Comparison of ENCODE assay signal across 8 mouse cellular contexts in the genomic region with DNA sequence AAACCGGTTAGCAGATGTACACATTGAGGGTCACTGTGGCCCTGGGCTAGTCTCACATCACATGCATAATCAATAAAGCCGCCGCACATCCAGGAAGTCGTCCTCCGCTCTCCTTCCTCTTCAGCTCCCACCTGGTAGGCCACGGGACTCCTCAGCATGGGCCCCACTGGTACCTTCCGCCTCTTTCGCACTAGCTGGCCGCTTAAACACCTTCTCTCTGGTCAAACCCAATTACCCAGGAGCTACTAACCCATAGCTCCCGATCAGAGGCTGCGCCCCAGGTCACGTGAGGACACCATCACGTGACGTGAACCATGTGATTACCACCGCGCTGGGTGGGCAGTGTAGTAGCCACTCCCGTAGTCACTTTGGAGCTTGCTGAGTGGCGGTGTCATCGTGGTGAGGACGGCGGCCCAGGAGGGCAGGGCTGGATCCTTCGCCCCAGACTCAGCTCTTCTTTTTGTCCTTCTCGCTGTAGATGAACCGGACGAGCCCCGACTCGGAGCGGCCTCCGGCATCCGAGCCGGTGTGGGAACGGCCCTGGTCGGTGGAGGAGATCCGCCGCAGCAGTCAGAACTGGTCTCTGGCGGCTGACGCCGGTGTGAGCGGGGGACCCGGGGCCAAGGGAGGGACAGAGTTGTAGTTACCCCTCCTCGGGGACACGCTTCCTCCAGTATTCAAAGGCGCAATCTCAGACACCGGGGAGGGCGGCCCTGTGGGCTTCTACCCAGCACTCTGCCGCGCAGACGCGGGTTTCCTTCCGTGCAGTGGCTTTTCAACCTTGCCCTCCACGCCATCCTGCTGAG. TPM values are rescaled to one million over a fixed set of nuclear protein-coding genes. Genes with fewer than 3 reads are reported as not detected.
A peak's percentile ranks its signal among the peaks of the same experiment; 100 is the strongest.
DNase-seq lines count a peak whose midpoint lies in the region; ATAC-seq and TF ChIP-seq lines count a peak whose summit lies in the region.

TSS of gene Washc2 (plus strand) at position 310 of the 806 bp plus-strand sequence.

- peaks cover 18% of the 10 kb centered on the region for H3K79me2 ChIP-seq in C2C12 (ENCODE audit: control insufficient read depth, insufficient read depth)
- H3K79me2 ChIP-seq in liver, adult 2 months (ENCODE audit: control insufficient read depth, insufficient read depth, low read length): no peaks in the 10 kb centered on the region
- peaks cover 14% of the 10 kb centered on the region for H3K79me2 ChIP-seq in myocyte (ENCODE audit: control insufficient read depth, insufficient read depth)

- no peaks in the 10 kb centered on the region for H3K9me3 ChIP-seq in erythroblast, embryonic 14.5 days (ENCODE audit: control insufficient read depth, low read length)
- no peaks in the 10 kb centered on the region for H3K9me3 ChIP-seq in heart, embryonic 11.5 days (replicated peaks; ENCODE audit: control insufficient read depth, low read length)
- no peaks in the 10 kb centered on the region for H3K9me3 ChIP-seq in kidney, embryonic 16.5 days (ENCODE audit: low read length)

- peak within 1 kb of the TSS; percentile 80 for H3K4me3 ChIP-seq in C2C12 (ENCODE audit: insufficient read depth, poor library complexity, severe bottlenecking)
- H3K4me3 ChIP-seq in erythroblast, embryonic 14.5 days (replicated peaks): peak within 1 kb of the TSS; percentile 78
- H3K4me3 ChIP-seq in heart, embryonic 11.5 days (ENCODE audit: low read depth, low read length): peak within 1 kb of the TSS; percentile 76
- peak within 1 kb of the TSS; percentile 68 for H3K4me3 ChIP-seq in kidney, embryonic 16.5 days (ENCODE audit: low read length)
- H3K4me3 ChIP-seq in liver, adult 2 months (ENCODE audit: insufficient read depth, low read depth, low read length): peak within 1 kb of the TSS; percentile 90
- H3K4me3 ChIP-seq in myocyte: peak within 1 kb of the TSS; percentile 80

- peaks cover 22% of the 10 kb centered on the region for H3K4me1 ChIP-seq in erythroblast, embryonic 14.5 days (ENCODE audit: control insufficient read depth)
- peaks cover 5% of the 10 kb centered on the region for H3K4me1 ChIP-seq in heart, embryonic 11.5 days (ENCODE audit: control insufficient read depth, insufficient read depth, low read length)
- peaks cover 16% of the 10 kb centered on the region for H3K4me1 ChIP-seq in kidney, embryonic 16.5 days (ENCODE audit: insufficient read depth, low read length)
- H3K4me1 ChIP-seq in liver, adult 2 months (ENCODE audit: control insufficient read depth, insufficient read depth, low read length): peaks cover 3% of the 10 kb centered on the region; the same call in 1 of the 2 replicates

- H3K79me3 ChIP-seq in C2C12 (ENCODE audit: low read depth): peaks cover 2% of the 10 kb centered on the region

- no peak for TF ChIP-seq POLR2A in brain, embryonic 14.5 days (IDR thresholded peaks at IDR 0.05; ENCODE audit: borderline replicate concordance, extremely low read depth, insufficient read depth, insufficient read length, poor library complexity, severe bottlenecking)
- TF ChIP-seq POLR2A in liver, adult 2 months (IDR thresholded peaks at IDR 0.05; ENCODE audit: extremely low read depth, insufficient read depth, low read length): peak; percentile 77
- peak; percentile 86 for TF ChIP-seq POLR2A in myocyte (IDR thresholded peaks at IDR 0.05; ENCODE audit: insufficient read length, low read depth)

- WGBS in heart, embryonic 11.5 days (ENCODE audit: insufficient replicate concordance): under 1% methylated on average over 51 of the region's 51 CpGs
- WGBS in kidney, embryonic 16.5 days: under 1% methylated on average over 51 of the region's 51 CpGs
- WGBS in liver, adult 2 months: under 1% methylated on average over 51 of the region's 51 CpGs

- peak; percentile 98 for DNase-seq in brain, embryonic 14.5 days (ENCODE audit: low read depth)
- peak; percentile 88 for DNase-seq in liver, adult 2 months (ENCODE audit: extremely low read depth, low read depth, low spot score)
- peak; percentile 97 for DNase-seq in splenic B cell, adult 2 months (ENCODE audit: low read depth, low spot score)

- H3ac ChIP-seq in C2C12 (ENCODE audit: control insufficient read depth, insufficient read length, low read depth) (peak within 1 kb of the TSS; percentile 92), myocyte (ENCODE audit: control insufficient read depth, insufficient read length) (peak within 1 kb of the TSS; percentile 33)

- TF ChIP-seq CTCF in C2C12 (IDR thresholded peaks at IDR 0.05; ENCODE audit: control insufficient read depth, insufficient read depth, insufficient read length): no peak
- TF ChIP-seq CTCF in brain, embryonic 14.5 days (IDR thresholded peaks at IDR 0.05; ENCODE audit: borderline replicate concordance, extremely low read depth, insufficient read depth, insufficient read length): no peak
- no peak for TF ChIP-seq CTCF in liver, adult 2 months (IDR thresholded peaks at IDR 0.05; ENCODE audit: low read depth, low read length)

- H3K36me3 ChIP-seq in C2C12 (ENCODE audit: control insufficient read depth, insufficient read depth) (peaks cover 13% of the 10 kb centered on the region), myocyte (ENCODE audit: control insufficient read depth, insufficient read depth) (peaks cover 9% of the 10 kb centered on the region)
- H3K36me3 ChIP-seq in erythroblast, embryonic 14.5 days (ENCODE audit: control insufficient read depth): no peaks in the 10 kb centered on the region; the same call in 1 of the 2 replicates
- H3K36me3 ChIP-seq in heart, embryonic 11.5 days (ENCODE audit: control insufficient read depth, insufficient read depth, low read length): no peaks in the 10 kb centered on the region
- peaks cover 4% of the 10 kb centered on the region; the same call in 1 of the 2 replicates for H3K36me3 ChIP-seq in kidney, embryonic 16.5 days (ENCODE audit: insufficient read depth, low read length)
- H3K36me3 ChIP-seq in liver, adult 2 months (ENCODE audit: control insufficient read depth, insufficient read depth, low read length): peaks cover 21% of the 10 kb centered on the region
- peaks cover 12% of the 10 kb centered on the region for H3K36me3 ChIP-seq in splenic B cell, adult 2 months (ENCODE audit: control insufficient read depth, insufficient read depth, low read length, poor library complexity, severe bottlenecking)

- H3K9ac ChIP-seq in heart, embryonic 11.5 days (ENCODE audit: low read depth, low read length): peak within 1 kb of the TSS; percentile 86
- peak within 1 kb of the TSS; percentile 84 for H3K9ac ChIP-seq in kidney, embryonic 16.5 days (replicated peaks; ENCODE audit: low read length)
- H3K9ac ChIP-seq in liver, adult 2 months (ENCODE audit: low read depth, low read length): peak within 1 kb of the TSS; percentile 90

- peak within 1 kb of the TSS; percentile 60 for H3K4me2 ChIP-seq in heart, embryonic 11.5 days
- H3K4me2 ChIP-seq in kidney, embryonic 16.5 days (replicated peaks; ENCODE audit: low read depth, low read length): peak within 1 kb of the TSS; percentile 81
- peak within 1 kb of the TSS; percentile 97 for H3K4me2 ChIP-seq in myocyte (ENCODE audit: low read depth)

- peak within 1 kb of the TSS; percentile 74 for H3K27ac ChIP-seq in heart, embryonic 11.5 days (ENCODE audit: low read depth, low read length)
- H3K27ac ChIP-seq in kidney, embryonic 16.5 days (ENCODE audit: low read length): peak within 1 kb of the TSS; percentile 85
- peak within 1 kb of the TSS; percentile 85 for H3K27ac ChIP-seq in liver, adult 2 months (replicated peaks; ENCODE audit: insufficient read depth, low read depth, low read length)

- peak; percentile 98 for ATAC-seq in heart, embryonic 11.5 days (replicated peaks; ENCODE audit: insufficient number of reproducible peaks, low FRiP score, low TSS enrichment)
- ATAC-seq in kidney, embryonic 16.5 days (ENCODE audit: low FRiP score, low TSS enrichment): peak; percentile 98

- H3K27me3 ChIP-seq in C2C12 (ENCODE audit: control insufficient read depth, insufficient read depth, insufficient read length): no peaks in the 10 kb centered on the region
- H3K27me3 ChIP-seq in erythroblast, embryonic 14.5 days (ENCODE audit: control insufficient read depth): no peaks in the 10 kb centered on the region
- no peaks in the 10 kb centered on the region for H3K27me3 ChIP-seq in heart, embryonic 11.5 days (ENCODE audit: control insufficient read depth, insufficient read depth, low read length)
- no peaks in the 10 kb centered on the region for H3K27me3 ChIP-seq in kidney, embryonic 16.5 days (ENCODE audit: insufficient read depth, low read length)
- H3K27me3 ChIP-seq in liver, adult 2 months (ENCODE audit: control insufficient read depth, insufficient read depth, low read length): no peaks in the 10 kb centered on the region
- no peaks in the 10 kb centered on the region for H3K27me3 ChIP-seq in myocyte (ENCODE audit: control insufficient read depth, insufficient read depth, insufficient read length)
- no peaks in the 10 kb centered on the region for H3K27me3 ChIP-seq in splenic B cell, adult 2 months (ENCODE audit: control insufficient read depth, insufficient read depth, low read length, poor library complexity, severe bottlenecking)

TF ChIP-seq in C2C12, 6 proteins besides CTCF, POLR2A, EP300 and RAD21:
- no peak for TF ChIP-seq CEBPB (IDR thresholded peaks at IDR 0.05; ENCODE audit: low read depth)
- peak; percentile 89 for TF ChIP-seq MAX (IDR thresholded peaks at IDR 0.05)
- TF ChIP-seq FOSL1 (IDR thresholded peaks at IDR 0.05; ENCODE audit: insufficient read depth, low read length, poor library complexity, severe bottlenecking): no peak
- no peak for TF ChIP-seq MYOD1 (IDR thresholded peaks at IDR 0.05; ENCODE audit: control insufficient read depth, insufficient read length, low read depth)
- no peak for TF ChIP-seq MYOG (IDR thresholded peaks at IDR 0.05; ENCODE audit: control insufficient read depth, extremely low read depth, insufficient read length)
- peak; percentile 97 for TF ChIP-seq USF1 (IDR thresholded peaks at IDR 0.05; ENCODE audit: low read depth)

TF ChIP-seq in myocyte, 11 proteins besides CTCF, POLR2A, EP300 and RAD21:
- TF ChIP-seq E2F4 (IDR thresholded peaks at IDR 0.05; ENCODE audit: insufficient read depth) (peak; percentile 53), POLR2AphosphoS2 (IDR thresholded peaks at IDR 0.05; ENCODE audit: insufficient read length, low read depth) (peak; percentile 91), TCF3 (IDR thresholded peaks at IDR 0.05; ENCODE audit: insufficient read length, low read depth) (no peak), MYOD1 (IDR thresholded peaks at IDR 0.05; ENCODE audit: control insufficient read depth in 1 of 3, insufficient read length in 2 of 3, low read depth in 2 of 3) (no peak), USF1 (IDR thresholded peaks at IDR 0.05; ENCODE audit: low read depth) (peak; percentile 97)
TF ChIP-seq in myocyte: peak in this region for 3.

RNA-seq across cellular contexts. Expression of gene Washc2, which starts in this region (rescaled TPM):
- polyA plus RNA-seq in C2C12 (2012; fragmentation: generic; extraction: Trizol) (25.6 TPM), myocyte (2012; fragmentation: generic; extraction: Trizol) (22.6 TPM)
- polyA plus RNA-seq in brain, embryonic 14.5 days (2012; rRNA removed): 103 and 105 TPM in 2 replicates
- polyA plus RNA-seq in erythroblast, embryonic 14.5 days (2012): 0.52 and 0.56 TPM in 2 replicates
- 31.1 and 40.2 TPM in 2 replicates for polyA plus RNA-seq in heart, embryonic 11.5 days (2014; fragmentation: Nextera tagmentation; extraction: Ambion mirVana)
- polyA plus RNA-seq in kidney, embryonic 16.5 days (2015; fragmentation: Nextera tagmentation; extraction: Ambion mirVana): 58.2 and 59.7 TPM in 2 replicates
- 38.5 and 46.5 TPM in 2 replicates for total RNA-seq in liver, adult 2 months (2014; rRNA removed)
- polyA plus RNA-seq in liver, adult 2 months (2012; rRNA removed): 29.6 and 32.7 TPM in 2 replicates

Comparison
In these comparisons a context has a peak if more than half of its experiments do, and no peak if none do; other contexts are left out.
1. Peak in every context shown above with its lines: DNase-seq, ATAC-seq, H3K4me3 ChIP-seq and H3K27ac ChIP-seq.
2. RNA of gene Washc2 (polyA plus RNA-seq): 103 to 105 TPM in brain, embryonic 14.5 days, 58.2 to 59.7 TPM in kidney, embryonic 16.5 days, 29.6 to 32.7 TPM in liver, adult 2 months, 31.1 to 40.2 TPM in heart, embryonic 11.5 days, 25.6 TPM in C2C12 (single experiment) and 22.6 TPM in myocyte (single experiment); 0.52 to 0.56 TPM in erythroblast, embryonic 14.5 days; every median in the first group is over 10 times any median in the second.